Mouse (Mus musculus): ENCODE results near the gene Gm12184.

Gm12184 gene

GRCm38 (mm10) chr11:48820308-48820674 is 6.2 kb downstream of the Gm12184 start:
- Histone ChIP-seq H3K4me1 (replicated peaks; ENCODE audit: low read depth, low read length) (peaks cover 52% of the 10 kb centered on the region), H3K9me3 (ENCODE audit: low read length) (no peaks in the 10 kb centered on the region), H3K4me3 (replicated peaks; ENCODE audit: low read length) (no peak overlapping the region), H3K27me3 (ENCODE audit: insufficient read depth, low read length) (peaks cover 8% of the 10 kb centered on the region), H3K36me3 (ENCODE audit: insufficient read depth, low read length) (peaks cover 6% of the 10 kb centered on the region)
- TF ChIP-seq POU5F1 (IDR thresholded peaks at IDR 0.05; ENCODE audit: borderline replicate concordance, low read length), result no peak
- TF ChIP-seq CTCF (conservative IDR thresholded peaks at IDR 0.05; ENCODE audit: low read length), result no peak

DNA sequence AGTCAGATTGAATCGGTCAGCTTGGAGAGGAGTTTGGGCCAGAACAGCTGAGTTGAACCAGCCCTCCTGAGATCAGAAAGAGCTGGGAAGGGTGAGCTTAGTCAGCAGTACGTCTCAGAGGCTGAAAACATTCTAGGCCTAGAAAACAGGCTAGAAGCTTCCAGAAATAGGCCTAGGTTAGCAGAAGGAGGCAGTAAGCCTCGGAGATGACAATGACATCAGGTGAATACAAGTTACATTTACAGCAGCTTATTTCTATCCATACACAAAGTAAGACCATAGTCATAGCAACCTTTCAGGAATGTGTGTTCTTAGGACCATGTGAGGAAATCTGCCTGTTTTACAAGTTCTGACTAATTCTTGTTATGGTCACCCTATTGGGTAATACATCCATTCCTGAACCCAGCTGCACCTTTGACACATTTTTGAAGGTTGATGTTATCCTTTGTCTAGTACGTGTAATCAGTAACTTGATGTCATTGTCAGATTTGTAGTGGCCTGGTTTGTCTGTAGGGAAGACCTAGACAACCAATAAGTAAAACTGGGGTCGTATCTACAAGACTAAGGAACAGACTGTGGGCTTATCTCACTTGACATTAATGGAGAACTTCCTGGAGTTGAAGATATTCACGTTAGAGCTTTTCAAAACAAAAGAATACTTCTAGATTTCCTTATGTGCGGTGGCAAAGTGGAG is 6.7 kb downstream of the Gm12184 start:
- Histone ChIP-seq H3K4me3 (replicated peaks; ENCODE audit: low read length) (no peak overlapping the region), H3K4me1 (replicated peaks; ENCODE audit: low read depth, low read length) (peaks cover 52% of the 10 kb centered on the region), H3K27me3 (ENCODE audit: insufficient read depth, low read length) (peaks cover 6% of the 10 kb centered on the region), H3K9me3 (ENCODE audit: low read length) (no peaks in the 10 kb centered on the region), H3K36me3 (ENCODE audit: insufficient read depth, low read length) (peaks cover 11% of the 10 kb centered on the region)
- TF ChIP-seq POU5F1 (IDR thresholded peaks at IDR 0.05; ENCODE audit: borderline replicate concordance, low read length) (no peak), CTCF (conservative IDR thresholded peaks at IDR 0.05; ENCODE audit: low read length) (no peak), NANOG (IDR thresholded peaks at IDR 0.05; ENCODE audit: borderline replicate concordance, low read length) (no peak)

DNA sequence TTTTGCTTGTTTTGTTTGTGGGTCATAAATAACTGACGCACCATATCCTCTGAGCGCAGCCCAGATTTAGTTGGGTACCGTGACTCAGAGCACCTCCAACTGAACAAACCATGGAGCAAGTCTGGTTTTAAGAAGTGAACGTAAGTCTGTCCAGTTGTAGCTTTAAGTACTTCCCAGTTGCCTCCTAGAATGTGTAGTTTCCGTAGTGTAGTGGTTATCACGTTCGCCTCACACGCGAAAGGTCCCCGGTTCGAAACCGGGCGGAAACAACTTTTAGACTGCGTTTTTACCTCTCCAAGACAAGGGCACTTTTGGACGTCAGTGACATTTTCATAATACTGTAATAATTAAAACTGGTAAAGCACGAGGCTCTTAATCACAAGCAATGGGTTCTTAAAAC is 8.1 kb downstream of the Gm12184 start:
- Histone ChIP-seq H3K36me3 (ENCODE audit: insufficient read depth, low read length) (peaks cover 25% of the 10 kb centered on the region), H3K4me3 (replicated peaks; ENCODE audit: low read length) (peak overlapping the region; percentile 93), H3K27me3 (ENCODE audit: insufficient read depth, low read length) (no peaks in the 10 kb centered on the region), H3K4me1 (replicated peaks; ENCODE audit: low read depth, low read length) (peaks cover 52% of the 10 kb centered on the region), H3K9me3 (ENCODE audit: low read length) (no peaks in the 10 kb centered on the region)
- TF ChIP-seq CTCF (conservative IDR thresholded peaks at IDR 0.05; ENCODE audit: low read length), result no peak

DNA sequence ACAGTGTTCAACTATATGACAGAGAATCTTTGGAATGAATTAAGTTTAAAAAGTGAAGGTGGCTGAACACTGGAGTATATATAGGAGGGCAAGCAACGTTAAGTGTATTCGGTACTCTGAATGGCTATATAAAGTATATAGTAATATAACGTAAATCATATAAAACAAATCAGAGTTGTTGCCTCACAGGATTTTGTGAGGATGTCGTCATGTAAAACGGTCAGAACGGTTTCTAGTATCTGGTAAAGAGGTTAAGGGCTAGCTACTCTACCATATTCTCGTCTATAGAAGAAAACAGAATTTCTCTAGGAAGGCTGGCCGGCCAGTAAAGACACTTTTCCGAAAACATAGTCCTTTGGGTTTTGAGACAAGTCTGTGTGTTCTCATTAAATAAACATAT is 8.7 kb downstream of the Gm12184 start:
- Histone ChIP-seq H3K4me3 (replicated peaks; ENCODE audit: low read length) (peak overlapping the region; percentile 93), H3K36me3 (ENCODE audit: insufficient read depth, low read length) (peaks cover 31% of the 10 kb centered on the region), H3K9me3 (ENCODE audit: low read length) (no peaks in the 10 kb centered on the region)

GRCm38 (mm10) chr11:48816800-48817665 is 9.4 kb downstream of the Gm12184 start, which contains the start of gene Trim41:
Gene Trim41 (minus strand): TSS chr11:48817353.
- H3K4me1 ChIP-seq (replicated peaks; ENCODE audit: low read depth, low read length), result peaks cover 48% of the 10 kb centered on the region
- H3K36me3 ChIP-seq (ENCODE audit: insufficient read depth, low read length), result peaks cover 38% of the 10 kb centered on the region
- TF ChIP-seq NANOG (IDR thresholded peaks at IDR 0.05; ENCODE audit: borderline replicate concordance, low read length) (no peak), POU5F1 (IDR thresholded peaks at IDR 0.05; ENCODE audit: borderline replicate concordance, low read length) (no peak)
- no peaks in the 10 kb centered on the region for H3K27me3 ChIP-seq (ENCODE audit: insufficient read depth, low read length)
- H3K9me3 ChIP-seq (ENCODE audit: low read length), result no peaks in the 10 kb centered on the region
- peak within 1 kb of the TSS; percentile 93 for H3K4me3 ChIP-seq (replicated peaks; ENCODE audit: low read length)

More for the DNA sequence above, 8.7 kb downstream of the Gm12184 start:
- no peaks in the 10 kb centered on the region for H3K27me3 ChIP-seq (ENCODE audit: insufficient read depth, low read length)
- H3K4me1 ChIP-seq (replicated peaks; ENCODE audit: low read depth, low read length), result peaks cover 51% of the 10 kb centered on the region
- TF ChIP-seq POU5F1 (IDR thresholded peaks at IDR 0.05; ENCODE audit: borderline replicate concordance, low read length) (no peak), CTCF (conservative IDR thresholded peaks at IDR 0.05; ENCODE audit: low read length) (no peak)

- no peaks in the 10 kb centered on the region for H3K27me3 ChIP-seq (ENCODE audit: insufficient read depth, low read length)
- H3K36me3 ChIP-seq (ENCODE audit: insufficient read depth, low read length), result peaks cover 45% of the 10 kb centered on the region
- peaks cover 44% of the 10 kb centered on the region for H3K4me1 ChIP-seq (replicated peaks; ENCODE audit: low read depth, low read length)
- H3K4me3 ChIP-seq (replicated peaks; ENCODE audit: low read length), result peak overlapping the region; percentile 93
- H3K9me3 ChIP-seq (ENCODE audit: low read length), result no peaks in the 10 kb centered on the region
- no peak for TF ChIP-seq NANOG (IDR thresholded peaks at IDR 0.05; ENCODE audit: borderline replicate concordance, low read length)
- no peak for TF ChIP-seq CTCF (conservative IDR thresholded peaks at IDR 0.05; ENCODE audit: low read length)
- TF ChIP-seq POU5F1 (IDR thresholded peaks at IDR 0.05; ENCODE audit: borderline replicate concordance, low read length), result no peak
Observed at GRCm38 (mm10) chr11:48816281-48816781, 10.1 kb downstream of the Gm12184 start.

DNA sequence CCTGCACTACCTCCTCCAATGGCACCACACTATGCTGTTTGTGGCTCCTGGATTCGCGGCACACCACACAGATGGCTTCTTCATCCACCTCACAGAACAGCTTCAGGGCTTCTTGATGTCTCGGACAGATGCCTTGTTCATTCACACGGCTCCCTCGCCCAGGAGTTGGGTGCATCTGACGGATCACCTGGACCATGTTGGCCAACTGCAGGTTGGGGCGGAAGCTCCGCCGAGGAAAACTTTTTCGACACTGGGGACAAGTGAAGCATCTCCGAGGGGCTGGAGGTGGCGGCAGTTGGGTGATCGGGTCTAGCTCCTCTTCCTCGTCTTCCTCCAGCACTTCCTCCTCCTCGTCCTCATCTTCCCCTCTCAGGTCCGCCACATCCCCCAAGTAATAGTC is 10.6 kb downstream of the Gm12184 start:
- Histone ChIP-seq H3K27me3 (ENCODE audit: insufficient read depth, low read length) (no peaks in the 10 kb centered on the region), H3K4me1 (replicated peaks; ENCODE audit: low read depth, low read length) (peaks cover 39% of the 10 kb centered on the region), H3K9me3 (ENCODE audit: low read length) (no peaks in the 10 kb centered on the region), H3K4me3 (replicated peaks; ENCODE audit: low read length) (peak overlapping the region; percentile 93), H3K36me3 (ENCODE audit: insufficient read depth, low read length) (peaks cover 50% of the 10 kb centered on the region)
- no peak for TF ChIP-seq NANOG (IDR thresholded peaks at IDR 0.05; ENCODE audit: borderline replicate concordance, low read length)
- TF ChIP-seq CTCF (conservative IDR thresholded peaks at IDR 0.05; ENCODE audit: low read length), result no peak
- no peak for TF ChIP-seq POU5F1 (IDR thresholded peaks at IDR 0.05; ENCODE audit: borderline replicate concordance, low read length)

DNA sequence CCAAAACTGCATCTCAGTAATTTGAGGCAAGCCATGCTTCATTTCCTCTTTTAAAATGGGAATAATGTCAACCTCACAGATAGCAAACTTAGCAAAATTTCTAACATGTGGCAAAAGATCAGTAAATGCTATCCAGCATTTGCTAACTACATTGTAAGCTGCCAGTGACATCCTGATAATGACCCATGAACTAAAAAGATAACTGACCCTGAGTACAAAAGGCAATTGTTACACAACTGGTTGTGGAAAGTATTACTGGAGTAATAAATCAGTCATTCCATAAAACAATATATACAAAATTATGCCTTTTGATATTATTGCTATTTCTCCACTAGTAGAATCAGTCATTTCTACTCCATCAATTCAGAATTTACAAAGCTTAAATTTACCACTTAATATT is 12.7 kb downstream of the Gm12184 start:
- no peak for TF ChIP-seq CTCF (conservative IDR thresholded peaks at IDR 0.05; ENCODE audit: low read length)
- no peak for TF ChIP-seq POU5F1 (IDR thresholded peaks at IDR 0.05; ENCODE audit: borderline replicate concordance, low read length)
- no peak for TF ChIP-seq NANOG (IDR thresholded peaks at IDR 0.05; ENCODE audit: borderline replicate concordance, low read length)
- no peak overlapping the region for H3K4me3 ChIP-seq (replicated peaks; ENCODE audit: low read length)

More for the DNA sequence above, 12.7 kb downstream of the Gm12184 start:
- Histone ChIP-seq H3K36me3 (ENCODE audit: insufficient read depth, low read length) (peaks cover 71% of the 10 kb centered on the region), H3K4me1 (replicated peaks; ENCODE audit: low read depth, low read length) (peaks cover 43% of the 10 kb centered on the region), H3K9me3 (ENCODE audit: low read length) (no peaks in the 10 kb centered on the region), H3K27me3 (ENCODE audit: insufficient read depth, low read length) (no peaks in the 10 kb centered on the region)
